Mouse (Mus musculus) heart, adult 9 months (tissue): ENCODE data around the gene Il10.

Source experiments
- DNase-seq, 2 experiments: peaks; one replicate each; pipeline ENCODE4 v3.0.0; 2022; ENCODE audit warnings: low spot score in 2 of 2

Gene Il10

DNA sequence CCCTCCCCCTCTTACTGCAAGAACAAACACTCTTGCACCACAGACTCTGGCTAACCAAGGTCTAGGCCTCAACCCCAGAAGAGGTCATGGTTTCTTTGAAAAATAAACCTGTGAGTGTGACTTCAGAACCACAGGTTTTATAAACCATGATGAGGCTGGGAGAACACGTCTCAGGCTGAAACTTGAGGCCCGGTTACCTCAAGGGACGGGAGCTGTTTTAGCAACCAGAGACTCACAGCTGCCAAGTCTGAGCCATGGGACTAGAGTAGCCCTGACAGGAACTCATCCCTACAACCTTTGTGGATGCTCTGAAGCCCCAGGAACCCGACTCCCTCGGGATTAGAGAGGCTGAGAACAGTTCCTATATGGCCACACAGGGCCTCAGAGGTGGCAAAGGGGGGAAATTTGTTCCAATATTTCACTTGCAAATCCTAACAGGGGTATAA lies 29.7 kb downstream of the Il10 start:
- no peak for DNase-seq

DNA sequence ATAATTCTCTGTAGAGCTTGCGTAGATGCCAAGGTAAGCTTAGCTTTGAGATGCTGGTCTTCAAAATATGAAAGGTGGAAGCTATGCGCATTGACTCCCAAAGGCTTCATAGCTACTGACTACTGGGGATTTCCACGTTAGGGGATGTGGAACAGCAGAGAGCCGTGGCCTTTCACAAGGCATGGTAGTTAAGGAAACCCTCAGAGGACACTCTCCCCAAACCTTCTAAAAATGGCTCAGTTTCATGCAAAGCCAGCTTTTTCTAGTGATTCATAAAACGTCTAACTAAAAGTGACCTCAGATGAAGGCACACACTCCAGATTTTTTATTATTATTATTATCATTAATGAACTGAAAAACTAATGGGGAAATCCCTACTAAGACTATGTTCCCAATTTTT lies 30.4 kb downstream of the Il10 start:
- no peak for DNase-seq

DNA sequence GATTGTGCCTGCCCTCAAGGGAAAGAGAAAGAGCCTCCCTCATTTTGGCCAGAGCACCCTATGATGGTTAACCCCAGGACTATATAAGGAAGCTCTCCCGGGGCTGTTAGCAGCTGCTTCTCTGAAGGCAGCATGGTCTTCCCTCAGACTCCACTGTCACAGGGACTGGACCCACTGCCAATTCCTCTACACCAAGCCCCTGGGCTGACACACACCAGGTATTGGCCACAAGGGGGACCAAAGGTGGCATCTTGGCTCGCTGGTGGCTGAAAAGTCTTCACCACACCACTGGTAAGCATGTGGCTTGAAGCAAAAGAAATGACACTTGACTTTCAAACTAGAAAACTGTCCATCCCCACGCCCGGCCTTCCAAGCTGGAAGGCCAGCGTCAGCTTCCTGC lies 31.0 kb downstream of the Il10 start:
- no peak for DNase-seq

DNA sequence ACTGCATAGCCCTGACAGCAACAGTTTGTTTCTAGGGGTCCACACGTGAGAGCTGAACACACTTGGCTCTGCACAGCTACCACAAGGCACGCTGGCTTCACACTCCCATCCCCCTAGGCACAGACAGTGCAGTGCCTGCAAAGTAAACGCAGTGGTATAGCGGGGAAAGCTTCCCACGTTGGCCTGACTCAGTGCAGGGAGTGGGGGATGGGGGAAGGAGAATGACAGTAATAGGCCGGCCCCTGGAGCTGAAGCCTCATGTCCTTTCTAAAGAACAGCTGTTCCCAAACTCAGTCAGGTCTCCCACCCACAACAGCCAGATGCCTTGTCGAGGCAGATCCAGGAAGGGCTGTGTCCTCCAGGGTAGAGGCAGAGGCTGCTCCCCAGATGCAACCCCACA lies 31.4 kb downstream of the Il10 start:
- DNase-seq, result no peak

DNA sequence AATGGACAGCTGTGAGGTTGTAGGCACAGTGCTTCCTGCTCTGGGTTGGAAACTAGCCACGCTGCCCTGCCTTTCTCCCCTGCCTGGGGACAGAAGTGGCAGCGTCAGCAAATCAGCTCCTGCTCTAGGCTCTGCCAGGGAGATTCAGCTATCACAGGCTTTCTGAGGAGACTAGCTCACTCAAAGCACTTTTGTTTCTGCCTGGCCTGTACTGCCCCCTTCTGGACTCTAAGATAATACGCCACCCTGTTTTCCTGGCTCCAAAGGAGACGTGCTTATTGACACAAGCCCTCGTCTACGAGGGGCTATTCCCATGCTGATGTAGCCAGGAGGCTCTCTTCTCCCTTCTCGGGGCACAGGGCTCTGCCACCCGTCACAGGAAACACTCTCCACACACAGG lies 33.6 kb downstream of the Il10 start:
- peak; percentile 60 to 61 for DNase-seq

DNA sequence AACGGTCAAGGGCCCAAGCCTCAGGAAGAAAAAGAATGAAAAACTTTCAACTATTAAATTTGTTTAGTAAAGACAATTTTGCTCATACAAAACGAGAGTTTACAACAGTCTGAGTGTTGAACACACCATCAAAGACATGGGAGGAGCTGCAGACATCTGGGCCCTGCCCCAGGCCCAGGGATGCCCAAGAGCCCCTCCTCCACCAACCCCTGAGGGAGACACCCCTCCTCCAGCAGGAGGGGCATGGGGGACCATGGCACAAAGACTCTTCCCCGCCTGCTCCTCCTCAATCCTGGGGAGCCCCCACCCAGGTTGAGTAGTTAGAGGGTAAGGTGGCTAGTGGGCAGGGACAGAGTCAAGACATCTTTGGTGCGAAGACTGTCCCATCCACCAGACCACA lies 34.0 kb downstream of the Il10 start:
- DNase-seq, result no peak

DNA sequence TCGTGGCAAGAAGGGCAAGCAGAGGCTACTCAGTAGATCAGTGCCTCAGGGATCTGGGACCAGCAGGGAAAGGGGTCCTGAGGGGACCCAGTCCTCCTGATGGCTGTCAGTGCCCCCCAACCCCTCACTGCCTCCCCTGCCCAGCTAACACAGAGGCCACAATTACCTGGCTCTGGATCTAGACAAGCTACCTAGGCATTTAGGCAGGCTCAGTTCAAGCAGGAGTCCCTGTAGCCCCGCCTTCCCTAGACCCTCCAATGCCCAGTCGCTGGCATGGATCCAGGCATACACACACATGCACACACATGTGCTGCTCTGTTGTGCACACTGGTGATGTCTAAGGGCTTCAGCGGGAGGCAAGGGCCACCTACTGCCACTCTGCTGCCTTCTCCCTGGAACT lies 34.6 kb downstream of the Il10 start:
- DNase-seq, result no peak

DNA sequence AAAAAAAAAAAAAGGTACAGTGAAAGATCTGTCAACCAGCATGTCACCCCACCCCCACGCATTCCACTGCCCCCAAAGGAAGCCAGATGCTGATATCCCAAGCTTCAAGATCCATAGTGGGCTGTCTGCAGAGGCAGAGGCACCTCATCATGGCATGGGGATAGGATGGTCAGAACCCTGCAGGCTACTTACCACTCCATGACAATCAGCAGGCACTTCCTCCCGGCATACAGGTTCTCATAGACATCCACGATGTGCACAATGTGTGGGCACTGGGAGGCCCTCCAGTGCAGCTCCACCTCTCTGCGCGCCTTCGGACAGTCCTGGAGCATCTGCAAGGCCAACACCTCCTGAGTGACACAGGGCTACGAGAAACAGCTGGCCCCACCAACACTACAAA lies 38.8 kb downstream of the Il10 start:
- DNase-seq, result no peak

DNA sequence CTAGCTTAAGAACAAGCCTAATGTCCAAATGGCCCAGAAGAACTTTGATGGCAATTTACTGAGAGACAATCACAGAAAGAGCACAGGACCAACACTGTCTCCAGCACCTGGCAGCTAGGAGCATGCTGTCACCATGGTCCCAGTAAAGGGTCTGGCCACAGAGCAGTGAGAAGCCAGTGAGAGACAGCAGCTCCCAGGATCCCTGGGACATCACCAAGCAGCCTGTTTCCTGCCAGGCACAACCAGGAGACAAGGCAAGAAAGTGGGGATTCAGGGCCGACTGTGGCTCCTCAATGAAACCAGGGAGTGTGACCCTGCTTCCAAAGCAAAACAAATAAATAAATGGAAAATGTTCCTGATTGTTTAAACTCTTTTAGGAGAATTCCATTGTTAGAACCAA lies 39.8 kb downstream of the Il10 start:
- no peak for DNase-seq

DNA sequence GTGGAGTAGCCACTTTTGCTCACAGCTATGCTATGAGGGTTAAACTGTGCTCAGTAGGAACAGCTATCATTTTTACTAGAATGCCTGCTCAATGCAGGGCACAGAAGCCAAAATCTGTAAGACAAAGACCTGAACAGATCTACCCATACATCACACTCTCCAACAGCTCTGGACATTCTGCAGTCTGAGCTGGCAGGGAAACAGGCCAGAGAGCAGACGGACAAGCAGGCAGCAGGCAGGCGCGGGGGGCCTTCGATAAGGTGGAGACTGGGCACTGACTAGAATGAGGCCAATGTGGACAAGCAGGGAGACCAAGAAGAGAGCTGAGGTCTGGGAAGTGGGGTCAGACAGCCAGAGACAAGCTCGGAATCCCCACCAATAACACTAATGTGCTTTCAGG lies 40.2 kb downstream of the Il10 start:
- DNase-seq, result no peak

DNA sequence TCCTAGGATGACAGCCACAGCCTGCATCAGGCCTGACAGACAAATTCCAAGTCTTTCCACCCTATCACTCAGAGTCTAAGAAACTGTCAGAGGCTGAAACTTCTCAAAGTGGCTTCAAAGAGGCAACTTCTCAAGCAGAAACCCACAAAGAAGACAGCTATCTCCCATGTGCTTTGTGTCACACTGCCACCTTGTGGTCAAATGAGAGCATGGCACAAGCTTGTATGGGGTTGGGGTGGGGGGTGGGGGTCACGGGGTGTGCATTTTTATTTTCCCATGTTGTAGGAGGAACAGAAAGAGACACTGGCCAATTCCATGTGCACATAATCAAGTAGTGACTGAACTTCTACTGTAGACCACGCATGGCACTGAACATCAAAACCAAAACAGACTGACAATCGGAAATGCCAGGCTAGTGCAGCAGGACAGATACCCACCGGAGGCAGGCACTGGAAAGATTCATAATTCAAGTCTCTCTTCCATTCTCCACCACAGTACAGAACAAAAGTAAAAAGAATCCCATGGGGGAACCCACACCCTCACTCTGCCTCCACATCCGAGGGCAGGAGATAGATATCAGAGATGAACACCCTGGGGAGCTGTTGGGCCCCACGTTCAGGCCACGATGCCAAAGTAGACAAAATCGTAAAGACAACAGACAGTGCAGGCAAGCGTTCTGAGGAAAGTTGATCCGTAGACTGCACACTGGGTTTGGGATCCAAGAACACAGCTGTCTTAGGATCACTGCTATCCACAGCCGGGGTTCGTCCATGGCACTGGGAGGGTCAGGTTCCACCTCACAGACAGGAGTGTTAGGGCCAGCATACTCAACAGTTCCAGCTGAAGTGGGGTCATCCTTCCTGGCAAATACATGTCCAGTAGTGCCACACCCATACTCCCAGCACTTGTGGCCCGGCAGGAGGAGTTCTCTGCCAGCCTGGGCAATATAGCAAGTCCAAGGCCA lies 40.9 kb downstream of the Il10 start:
- peak; percentile 47 to 64 for DNase-seq

DNA sequence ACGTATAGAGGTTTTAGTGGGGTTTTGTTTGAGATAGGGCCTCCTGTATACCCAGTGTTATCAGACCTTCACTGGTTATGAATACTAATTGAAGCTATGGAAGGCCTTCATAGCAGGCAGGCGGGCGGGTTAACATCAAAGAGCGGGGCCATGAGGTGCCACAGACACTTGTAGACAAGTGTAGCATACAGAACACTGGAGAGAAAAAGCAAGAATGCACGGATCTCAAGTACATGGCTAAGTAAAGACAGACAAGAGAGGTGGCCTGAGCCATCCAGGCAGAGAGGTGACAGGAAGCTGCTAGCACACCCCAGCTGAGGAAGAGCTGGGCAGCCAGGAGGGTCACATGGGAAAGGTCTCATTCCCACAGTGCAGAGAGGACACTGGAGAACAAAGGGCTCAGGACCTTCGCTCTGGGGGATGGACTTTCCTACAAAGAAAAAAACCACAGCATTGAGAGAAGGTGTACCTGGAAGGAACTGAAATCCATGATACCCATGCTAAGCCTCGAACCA lies 42.2 kb downstream of the Il10 start:
- DNase-seq, result no peak

DNA sequence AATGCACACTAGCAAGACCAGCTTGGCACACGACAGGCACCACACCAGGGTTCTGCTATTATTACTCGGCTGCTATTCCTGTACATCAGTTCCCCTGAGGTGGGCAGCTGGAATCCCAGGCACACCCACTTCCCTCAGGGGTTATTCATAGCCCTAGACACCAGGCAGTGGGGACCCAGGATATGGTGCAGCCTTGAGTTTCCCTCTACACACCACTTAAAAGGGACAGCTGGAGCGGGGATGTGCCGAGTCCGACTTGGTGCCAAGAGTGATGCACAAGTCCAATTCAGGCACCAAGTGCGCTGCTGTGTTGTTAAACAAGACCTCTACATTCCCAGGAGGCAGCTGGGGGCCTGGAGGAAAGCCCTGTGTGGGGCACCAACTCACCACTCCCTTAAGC lies 43.2 kb downstream of the Il10 start:
- peak in 1 of 2 experiments; percentile 56 for DNase-seq

DNA sequence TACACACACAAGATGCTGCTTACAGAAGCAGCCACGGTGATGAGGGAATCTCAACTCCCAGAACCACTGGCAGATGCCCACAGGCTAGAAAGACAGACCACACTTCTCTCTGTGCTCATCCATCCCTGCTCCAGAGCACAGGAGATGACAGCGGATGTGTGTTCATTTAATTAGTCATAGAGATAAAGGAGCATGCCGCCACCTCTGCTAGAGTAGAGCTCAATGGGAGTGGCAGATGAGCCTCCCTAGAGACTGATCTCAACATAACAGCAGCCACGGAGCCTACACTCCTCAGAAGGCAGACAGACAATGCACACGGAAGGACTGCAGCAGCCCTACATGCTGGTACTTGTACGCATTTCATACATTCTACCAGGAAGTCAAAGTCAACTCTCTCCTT lies 44.6 kb downstream of the Il10 start:
- no peak for DNase-seq

DNA sequence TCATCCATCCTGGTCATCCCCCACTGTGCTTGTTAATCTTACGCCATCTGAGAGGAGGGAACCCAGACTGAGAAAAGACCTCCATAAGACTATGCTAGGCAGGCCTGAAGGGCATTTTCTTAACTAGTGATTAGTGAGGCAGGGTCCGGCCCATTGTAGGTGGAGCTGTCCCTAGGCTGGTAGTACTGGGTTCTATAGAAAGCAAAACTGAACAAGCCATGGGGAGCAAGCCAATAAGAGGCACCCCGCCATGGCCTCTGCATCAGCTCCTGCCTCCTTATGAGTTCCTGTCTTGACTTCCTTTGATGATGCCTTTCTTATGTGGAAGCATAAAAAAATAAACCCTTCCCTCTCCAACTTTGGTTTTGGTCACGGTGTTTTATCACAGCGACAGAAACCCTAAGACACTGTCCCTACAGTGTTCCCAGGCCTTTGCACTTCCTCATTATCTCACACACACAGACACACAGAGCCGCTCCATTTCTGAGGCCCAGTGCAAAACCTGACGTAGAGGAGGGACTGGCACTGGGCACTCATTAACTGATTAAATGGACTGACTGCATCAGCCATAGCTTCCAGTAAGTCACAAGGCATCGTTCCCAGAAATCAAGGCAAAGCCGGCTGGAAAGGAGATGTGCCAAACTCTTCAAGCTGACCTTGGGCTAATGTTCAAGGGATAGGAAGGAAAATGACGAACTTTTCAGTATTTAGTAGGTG lies 48.5 kb downstream of the Il10 start:
- DNase-seq, result no peak

DNA sequence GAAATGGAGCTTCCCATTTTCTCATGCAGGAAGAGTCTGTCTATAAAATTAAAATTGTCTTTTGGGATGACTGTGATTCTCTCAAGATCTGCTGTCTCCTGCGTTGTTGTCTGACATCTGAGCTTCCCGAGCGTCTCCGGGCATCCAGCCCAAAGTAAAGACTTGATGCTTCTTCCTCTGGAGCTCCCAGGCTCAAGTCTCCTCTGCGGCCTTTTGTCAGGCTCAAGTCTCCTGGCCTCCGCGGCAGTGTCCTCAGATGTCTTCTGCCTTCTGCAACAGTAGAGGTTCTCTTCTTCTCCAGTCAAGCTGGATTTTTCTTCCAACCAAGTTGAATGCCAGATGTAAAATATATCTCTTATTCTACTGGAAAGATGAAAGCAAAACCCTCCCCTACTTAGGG lies 49.4 kb downstream of the Il10 start:
- DNase-seq, result no peak

DNA sequence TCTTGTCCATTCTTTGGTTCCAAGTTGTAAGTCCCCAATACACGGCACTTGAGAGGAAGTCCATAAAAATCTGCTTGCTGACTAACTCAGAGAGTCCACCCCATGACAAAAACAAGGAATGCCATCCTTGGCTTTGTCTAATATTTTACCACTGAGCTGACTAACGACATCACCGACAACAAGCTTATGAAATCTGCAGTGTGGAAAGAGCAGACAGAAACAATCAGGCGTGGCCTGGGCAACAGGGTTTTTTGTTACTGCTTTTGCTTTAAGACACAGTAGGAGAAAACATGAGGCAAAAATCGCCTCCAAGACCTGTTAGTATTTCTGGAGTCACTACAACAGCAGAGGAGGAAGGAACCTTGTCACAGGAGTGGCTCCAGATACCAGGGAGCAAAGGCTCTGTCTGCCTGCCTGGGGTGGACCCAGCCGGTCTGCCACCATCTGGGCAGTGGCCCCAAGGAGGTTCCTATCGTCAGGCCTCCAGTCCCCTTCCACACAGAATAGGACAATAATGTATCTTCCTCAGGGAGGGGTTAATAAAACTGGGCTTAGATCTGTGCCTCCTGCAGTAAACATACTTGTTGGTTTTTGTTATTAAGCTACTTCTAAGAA lies 52.8 kb downstream of the Il10 start:
- no peak for DNase-seq

DNA sequence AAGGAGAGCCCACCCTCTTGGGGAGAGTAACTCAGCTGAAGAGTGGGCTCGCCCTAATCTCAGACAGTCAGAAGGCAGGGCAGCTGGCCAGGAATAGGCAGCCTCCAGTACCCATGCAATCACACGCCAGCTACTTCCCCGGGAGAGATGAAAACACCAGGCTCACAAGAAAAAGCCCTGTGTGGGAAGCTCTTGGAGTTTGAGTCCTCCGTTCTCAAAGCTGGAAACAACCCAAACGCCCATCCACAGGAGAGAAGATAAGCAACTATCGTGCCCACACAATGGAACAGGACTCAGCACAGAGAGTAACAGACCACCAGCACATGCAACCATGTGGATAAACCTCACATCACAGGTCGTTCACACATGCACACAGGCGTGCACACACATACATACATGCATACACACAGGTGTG lies 54.9 kb downstream of the Il10 start:
- no peak for DNase-seq
